Comparison of ENCODE assay signal across 8 mouse cellular contexts in genomic region chr1:83727215-83727614, GRCm38 (mm10).
DNase-seq lines count a peak whose midpoint lies in the region; ATAC-seq lines count a peak whose summit lies in the region.

No protein-coding gene starts in this region.

- H3K27ac ChIP-seq in embryonic facial prominence, embryonic 14.5 days (replicated peaks; ENCODE audit: low read depth, low read length), result no peak overlapping the region

- no peaks in the 10 kb centered on the region for H3K9me3 ChIP-seq in embryonic facial prominence, embryonic 14.5 days (ENCODE audit: control insufficient read depth, low read length)

- DNase-seq in frontal cortex, postnatal 25 days (ENCODE audit: low spot score in 2 of 2), result no peak
- peak; percentile 19 for DNase-seq in thymus, postnatal 0 days (ENCODE audit: low spot score)
- DNase-seq in thymus, adult 18-20 months, result no peak
- peak; percentile 70 for DNase-seq in embryonic facial prominence, embryonic 14.5 days (ENCODE audit: low spot score)
- DNase-seq in layer of hippocampus, postnatal 10 days (ENCODE audit: low spot score in 2 of 2), result peak; percentile 22 to 36
- peak; percentile 30 for DNase-seq in neural tube, embryonic 10.5 days (ENCODE audit: extremely low spot score, low spot score)
- no peak for DNase-seq in adrenal gland, postnatal 25 days

- H3K9ac ChIP-seq in embryonic facial prominence, embryonic 14.5 days (ENCODE audit: low read depth, low read length), result no peak overlapping the region

- peak; percentile 88 for ATAC-seq in frontal cortex, adult (ENCODE audit: low TSS enrichment)
- no peak for ATAC-seq in embryonic facial prominence, embryonic 14.5 days (ENCODE audit: low read depth)

- H3K36me3 ChIP-seq in embryonic facial prominence, embryonic 14.5 days (ENCODE audit: control insufficient read depth, insufficient read depth, low read length), result no peaks in the 10 kb centered on the region

- WGBS in embryonic facial prominence, embryonic 14.5 days, result 84% methylated on average over 4 of the region's 4 CpGs

- no peak overlapping the region for H3K4me3 ChIP-seq in embryonic facial prominence, embryonic 14.5 days (ENCODE audit: low read depth, low read length)

- no peaks in the 10 kb centered on the region for H3K27me3 ChIP-seq in embryonic facial prominence, embryonic 14.5 days (replicated peaks; ENCODE audit: control insufficient read depth, insufficient read depth, low read length)

- no peaks in the 10 kb centered on the region for H3K4me1 ChIP-seq in embryonic facial prominence, embryonic 14.5 days (ENCODE audit: control insufficient read depth, insufficient read depth, low read length)

- no peak overlapping the region for H3K4me2 ChIP-seq in embryonic facial prominence, embryonic 14.5 days (ENCODE audit: low read depth, low read length)

Comparison
In these comparisons a context has a peak if more than half of its experiments do, and no peak if none do; other contexts are left out.
1. DNase-seq: peak in thymus, postnatal 0 days (single experiment), embryonic facial prominence, embryonic 14.5 days (single experiment), layer of hippocampus, postnatal 10 days (2 of 2) and neural tube, embryonic 10.5 days (single experiment); none in frontal cortex, postnatal 25 days (0 of 2), thymus, adult 18-20 months (0 of 2) and adrenal gland, postnatal 25 days (single experiment).